Mouse (Mus musculus) cerebellum, adult 11 months (tissue): ENCODE data around the gene Otog.

Experiments
- DNase-seq: peaks from one replicate; pipeline ENCODE4 v3.0.0; 2022

The Otog gene

DNA sequence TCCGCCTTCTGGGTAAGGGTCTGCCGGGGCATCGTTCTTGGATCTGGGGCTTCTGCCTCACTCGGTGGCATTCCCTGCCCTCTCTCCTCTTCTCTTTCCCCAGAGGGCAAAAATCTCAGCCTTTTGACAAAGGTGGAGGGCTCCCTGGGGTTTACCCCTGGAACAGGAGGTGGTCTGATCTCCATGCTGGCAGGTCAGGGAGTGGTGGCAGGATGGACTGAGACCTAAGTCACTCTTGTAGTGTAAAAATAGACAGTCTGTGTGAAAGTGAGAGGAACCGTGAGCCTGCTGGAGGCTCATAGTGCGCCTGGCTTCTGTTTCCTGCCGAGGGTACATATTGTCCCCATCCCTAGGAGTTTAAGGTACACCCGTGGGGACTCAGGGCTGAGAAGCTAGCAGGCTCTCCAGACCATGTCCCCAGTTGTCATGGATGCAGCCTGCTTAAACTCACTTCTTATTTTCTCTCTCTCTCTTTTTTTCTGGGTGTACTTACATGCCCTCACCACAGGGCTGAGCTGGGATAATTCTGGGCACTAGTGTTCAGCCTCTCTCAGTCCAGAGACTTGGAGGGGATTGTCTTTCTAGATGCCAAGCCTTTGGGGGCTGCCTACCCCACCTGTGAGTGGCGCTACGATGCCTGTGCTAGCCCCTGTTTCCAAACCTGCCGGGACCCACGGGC is 44.5 kb downstream of the Otog start:
- no peak for DNase-seq

DNA sequence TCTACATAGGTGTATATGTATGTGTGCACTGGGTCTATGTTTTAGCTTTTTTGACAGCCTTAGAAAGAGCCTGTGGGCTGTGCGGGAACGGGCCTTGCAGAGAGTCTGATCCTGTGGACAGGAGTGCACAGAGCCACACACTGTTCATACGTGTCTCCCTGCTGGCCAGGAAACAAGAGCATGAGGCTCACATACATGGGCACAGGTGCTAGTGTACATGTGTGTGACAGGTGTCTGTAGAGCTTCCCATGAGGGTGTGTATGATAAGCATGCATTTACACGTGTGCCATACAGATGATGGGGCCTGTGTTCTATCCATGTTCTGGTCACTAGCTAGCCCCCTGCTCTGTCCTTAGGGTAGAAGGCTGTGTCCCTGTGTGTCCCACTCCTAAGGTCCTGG is 45.6 kb downstream of the Otog start:
- no peak for DNase-seq

DNA sequence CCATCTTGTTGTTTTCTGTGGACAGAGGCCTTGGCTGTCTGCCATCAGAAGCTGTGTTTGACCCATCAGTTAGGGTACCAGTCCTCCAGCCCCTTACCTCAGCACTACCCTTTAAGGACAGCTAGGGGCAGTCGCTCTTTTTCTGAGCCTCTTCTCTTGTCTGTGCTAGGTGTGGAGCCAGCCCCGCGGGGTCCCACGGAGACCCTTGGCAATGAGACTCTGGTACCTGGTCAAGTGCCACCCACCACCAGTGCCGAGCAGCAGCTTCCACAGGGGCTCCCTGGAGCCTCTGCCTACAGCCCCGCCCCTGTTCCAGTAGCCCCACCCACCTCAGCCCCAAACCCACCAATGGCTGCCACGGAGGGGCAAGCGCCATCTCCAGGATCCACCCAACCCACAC is 46.3 kb downstream of the Otog start:
- no peak for DNase-seq

DNA sequence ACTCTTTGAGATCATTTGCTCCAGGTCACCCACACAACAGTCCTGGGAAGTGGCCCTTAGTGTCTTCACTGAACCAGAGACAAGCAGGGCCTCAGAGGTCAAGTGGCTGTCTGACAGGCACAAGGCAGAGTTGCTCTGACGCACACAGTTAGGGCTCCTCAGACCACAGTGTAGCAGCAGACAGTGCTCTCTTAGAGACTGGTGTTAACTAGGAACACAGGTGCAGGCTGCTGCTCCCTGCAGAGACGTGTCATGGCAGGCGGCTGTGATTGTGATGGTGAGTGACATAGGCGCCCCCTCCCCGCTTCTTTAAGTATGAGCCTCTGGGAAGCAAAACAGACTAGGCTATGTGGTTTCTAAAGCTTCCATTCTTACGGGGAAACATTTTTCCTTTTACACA is 55.5 kb downstream of the Otog start:
- no peak for DNase-seq

DNA sequence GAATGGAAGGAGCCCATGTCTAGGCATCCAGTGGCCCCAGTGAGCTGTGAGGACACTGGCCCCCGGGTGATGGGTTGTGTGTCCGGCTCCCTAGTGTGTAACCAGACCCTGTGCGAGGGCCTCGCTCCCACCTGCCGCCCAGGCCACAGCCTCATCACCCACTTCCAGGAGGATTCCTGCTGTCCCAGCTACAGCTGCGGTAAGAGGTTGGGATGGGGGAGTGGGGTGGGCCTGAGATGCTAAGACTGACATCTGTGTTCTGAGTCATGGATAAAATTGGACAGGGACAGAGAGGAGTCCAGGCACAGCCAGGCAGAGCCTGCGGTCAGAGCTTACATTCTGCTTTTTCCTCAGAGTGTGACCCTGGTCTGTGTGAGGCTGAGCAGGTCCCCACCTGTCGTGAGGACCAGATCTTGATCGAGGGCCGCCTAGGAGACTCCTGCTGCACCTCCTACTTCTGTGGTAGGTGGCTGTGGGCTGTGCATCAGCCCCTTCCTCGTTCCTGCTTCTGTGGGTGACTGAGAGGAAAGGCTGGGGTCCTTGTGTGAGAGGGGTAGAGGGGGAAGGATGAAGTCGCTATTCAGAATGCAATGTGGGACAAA is 60.3 kb downstream of the Otog start:
- DNase-seq: no peak

DNA sequence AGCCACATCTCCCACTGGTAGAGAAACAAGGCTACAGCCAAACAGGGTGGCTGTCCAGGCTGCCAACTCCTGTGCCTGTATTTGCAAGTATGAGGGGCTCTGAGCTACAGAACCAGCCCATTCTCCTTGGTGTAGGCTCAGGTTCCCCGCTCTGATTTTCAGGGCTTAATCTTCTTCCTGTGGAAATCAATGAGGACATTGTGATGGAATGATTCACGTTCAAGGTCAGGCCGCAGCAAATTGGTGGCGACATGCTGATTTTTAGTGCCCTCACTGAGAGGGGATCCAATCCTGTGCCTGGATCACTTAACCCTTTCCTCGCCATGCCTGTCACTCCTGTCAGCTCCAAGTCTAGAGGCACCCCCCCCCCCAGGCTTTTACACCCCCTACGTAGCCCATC is 72.7 kb downstream of the Otog start:
- DNase-seq: no peak

DNA sequence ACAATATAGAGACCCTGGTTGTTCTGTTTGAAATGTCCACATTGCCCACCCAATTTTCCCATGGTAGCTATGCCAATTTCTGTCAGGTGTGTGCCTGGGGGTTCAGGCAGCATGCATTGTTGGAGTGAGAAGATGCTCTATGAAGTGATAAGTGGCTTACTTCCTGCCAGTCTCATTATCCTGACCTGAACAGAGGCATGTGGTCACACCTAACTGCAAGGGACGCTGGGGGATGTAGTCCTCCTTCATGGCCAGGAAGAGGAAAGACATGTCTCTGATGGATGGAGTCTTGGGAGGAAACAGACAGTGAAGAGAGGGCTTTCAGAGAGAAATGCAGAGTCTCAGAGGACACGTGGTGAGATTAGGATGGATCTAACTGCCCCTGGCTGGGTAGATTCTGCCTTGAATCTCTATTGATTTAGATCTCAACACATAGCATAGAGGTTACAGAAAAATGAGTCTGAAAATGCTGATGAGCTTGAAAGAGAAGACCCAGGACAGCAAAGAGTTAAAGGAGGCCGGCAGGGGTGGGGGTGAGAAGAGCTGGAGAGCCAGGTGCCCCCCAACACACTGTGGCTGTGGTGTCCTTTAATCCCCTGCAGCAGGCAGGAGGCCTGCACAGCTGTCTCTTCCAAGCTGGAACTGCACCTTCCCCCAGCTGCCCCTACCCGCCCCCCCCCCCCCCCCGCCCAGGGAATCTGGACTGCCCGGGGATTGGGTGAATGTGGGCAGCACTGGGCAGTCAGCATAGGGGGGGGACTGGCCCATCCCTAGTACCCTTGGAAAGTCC is 73.6 kb downstream of the Otog start:
- DNase-seq: no peak

DNA sequence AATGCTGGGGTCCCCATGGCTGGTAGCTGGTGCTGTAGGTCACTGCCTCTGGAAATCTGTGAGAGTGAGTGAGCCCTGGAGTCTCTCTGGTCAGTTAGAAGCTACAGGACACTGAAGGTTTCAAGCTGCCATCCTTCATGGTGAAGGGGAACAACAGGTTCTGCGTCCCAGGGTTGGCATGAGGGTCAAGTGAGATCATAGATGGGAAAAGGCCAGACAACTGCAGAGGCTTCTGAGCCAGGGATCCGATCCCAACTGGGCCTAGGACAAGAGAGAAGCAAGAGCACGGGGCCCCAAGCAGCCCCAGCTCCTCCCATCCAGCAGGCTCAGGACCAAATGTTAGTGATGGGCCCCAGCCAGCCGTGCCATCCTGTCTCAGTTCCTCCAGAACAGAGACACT is 74.9 kb downstream of the Otog start:
- peak; percentile 15 for DNase-seq

DNA sequence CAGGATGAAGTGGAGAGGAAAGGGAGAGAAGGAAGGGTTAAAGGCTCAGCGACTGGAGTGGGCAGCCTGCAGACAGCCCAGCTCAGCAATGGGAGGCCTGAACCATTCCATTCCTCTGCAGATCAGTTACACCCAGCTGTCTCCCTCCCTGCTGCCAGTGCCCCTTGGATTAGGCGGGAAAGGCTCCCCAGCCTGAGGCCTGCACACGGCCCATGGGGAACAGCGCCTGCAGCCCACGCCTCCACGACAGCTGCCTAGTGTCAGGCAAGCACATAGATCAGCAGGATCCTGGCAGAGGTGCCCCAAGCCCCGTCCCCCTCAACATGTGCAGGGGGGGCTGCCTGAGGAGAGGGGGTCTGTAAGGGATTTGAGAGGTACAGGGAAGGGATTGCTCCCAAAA is 76.2 kb downstream of the Otog start:
- no peak for DNase-seq

DNA sequence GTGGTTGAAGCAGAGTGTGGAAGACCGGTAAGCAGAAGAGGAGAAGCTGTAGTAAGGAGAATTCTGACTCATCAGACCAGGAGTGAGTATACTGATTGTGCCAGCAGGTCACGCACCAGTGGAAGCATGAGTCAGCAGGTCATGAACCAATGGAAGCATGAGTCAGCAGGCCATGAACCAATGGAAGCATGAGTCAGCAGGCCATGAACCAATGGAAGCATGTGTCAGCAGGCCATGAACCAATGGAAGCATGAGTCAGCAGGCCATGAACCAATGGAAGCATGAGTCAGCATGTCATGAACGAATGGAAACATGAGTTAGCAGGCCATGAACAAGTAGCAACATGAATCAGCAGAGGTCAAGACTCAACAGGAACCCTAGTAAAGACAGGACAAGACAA is 80.5 kb downstream of the Otog start:
- no peak for DNase-seq

DNA sequence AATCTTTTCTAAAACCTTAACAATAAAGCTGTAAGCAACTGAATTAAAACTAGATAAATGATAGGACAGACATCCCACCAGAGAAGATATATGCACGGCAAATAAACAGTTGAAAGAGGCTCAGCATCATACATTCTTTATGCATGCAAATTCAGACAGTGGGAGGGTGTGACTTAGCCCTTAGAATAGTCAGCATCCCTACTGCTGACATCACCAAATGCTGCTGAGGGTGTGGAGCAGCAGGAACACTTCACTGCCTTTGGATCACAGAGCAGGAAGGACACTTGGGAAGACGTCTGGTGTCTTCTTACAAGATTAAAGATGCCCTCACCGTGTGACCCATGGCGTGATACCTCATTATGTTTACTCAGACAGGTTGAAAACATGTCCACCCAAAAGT is 87.1 kb downstream of the Otog start:
- DNase-seq: no peak

DNA sequence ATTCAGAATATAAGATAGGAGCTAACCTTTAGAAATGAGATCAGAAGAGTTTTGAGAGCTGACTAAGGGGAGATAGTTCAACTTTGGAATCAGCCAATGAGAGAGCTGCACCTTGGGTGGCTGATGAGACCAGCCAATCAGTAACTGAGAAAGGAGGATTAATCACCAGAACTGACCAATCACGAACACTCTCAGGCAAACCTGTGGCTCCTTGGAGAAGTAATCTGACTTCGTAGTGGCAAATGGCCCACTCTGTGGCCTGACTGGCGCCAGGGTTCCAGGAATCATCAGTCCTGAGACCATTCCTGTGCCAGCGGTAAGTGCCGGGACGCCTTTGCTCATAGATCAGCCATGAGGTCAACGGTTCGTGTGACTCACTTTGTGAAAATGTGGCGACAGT is 96.6 kb downstream of the Otog start:
- no peak for DNase-seq

DNA sequence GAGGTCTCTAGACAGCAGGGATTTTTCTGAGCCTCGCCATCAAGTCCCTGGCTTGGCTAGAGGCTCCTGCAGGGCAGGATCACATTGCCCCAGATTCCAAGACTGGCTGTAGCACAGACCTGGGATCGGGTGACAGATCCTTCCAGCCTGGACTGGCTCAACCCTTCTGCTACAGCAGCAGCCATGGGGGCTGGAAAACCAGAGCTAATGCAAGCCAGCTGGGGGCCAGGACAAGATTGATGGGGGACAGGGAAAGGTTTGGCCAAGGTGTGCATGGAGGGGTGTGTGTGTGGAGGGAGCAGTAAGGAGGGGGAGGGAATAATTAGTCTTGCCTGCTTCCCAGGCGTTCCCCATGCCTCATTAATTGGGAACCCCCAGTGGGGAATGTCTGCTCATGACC is 99.0 kb downstream of the Otog start:
- no peak for DNase-seq

DNA sequence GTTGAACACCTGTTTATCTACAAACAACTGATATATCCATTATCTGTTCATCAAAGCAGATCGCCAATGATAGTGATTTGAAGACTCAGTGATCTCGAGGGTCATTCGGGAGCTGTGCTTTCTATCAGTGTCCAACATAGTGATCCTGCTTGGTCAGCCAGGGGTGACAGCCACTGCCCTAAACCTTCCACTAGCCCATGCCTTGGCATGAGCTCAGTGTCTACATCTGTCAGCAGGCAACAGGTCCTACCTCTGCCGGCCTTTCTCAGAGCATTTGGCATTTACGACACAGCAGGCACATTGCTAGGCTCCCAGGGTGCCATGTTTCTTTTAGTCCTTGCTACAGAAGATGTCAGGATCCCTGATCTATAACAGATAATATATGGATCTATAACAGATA is 99.5 kb downstream of the Otog start:
- no peak for DNase-seq

DNA sequence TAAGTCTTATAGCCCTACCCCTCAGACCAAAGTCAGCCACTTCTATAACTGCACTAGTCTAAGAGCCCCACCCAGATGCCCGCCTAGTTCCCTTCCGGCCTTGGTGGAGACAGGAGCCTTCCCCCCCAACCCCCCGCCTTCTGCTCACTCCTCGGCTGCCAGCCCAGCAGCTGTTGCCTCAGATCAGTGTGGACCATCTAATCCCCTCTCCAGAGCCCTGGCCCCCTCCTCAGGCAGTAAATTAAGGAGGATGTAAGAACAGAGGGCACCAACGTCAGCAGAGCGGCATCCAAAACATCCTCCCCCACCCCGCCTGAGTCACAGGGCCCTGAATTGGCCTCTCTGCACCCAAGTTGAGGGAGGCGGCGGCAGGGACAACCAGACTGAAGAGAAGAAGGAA is 100.7 kb downstream of the Otog start:
- no peak for DNase-seq

DNA sequence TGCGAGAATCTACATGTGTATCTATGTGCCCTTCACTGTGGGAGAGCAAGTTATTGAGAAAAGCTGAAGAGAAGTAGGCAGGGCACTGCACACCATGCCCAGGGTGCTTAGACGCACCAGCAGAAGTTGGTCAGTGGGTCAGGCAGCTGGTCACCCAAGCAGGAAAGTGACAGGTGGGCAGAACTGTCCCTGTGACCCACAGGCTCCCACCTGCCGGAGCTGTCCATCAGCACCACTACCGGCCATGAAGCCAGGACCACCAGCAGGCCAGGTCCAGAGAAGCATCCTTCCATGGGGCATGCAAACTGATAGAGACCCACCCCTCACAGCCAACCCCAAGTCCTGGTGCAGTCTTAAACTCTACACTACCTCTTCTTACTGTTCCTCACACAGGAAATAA is 106.9 kb downstream of the Otog start:
- DNase-seq: no peak

DNA sequence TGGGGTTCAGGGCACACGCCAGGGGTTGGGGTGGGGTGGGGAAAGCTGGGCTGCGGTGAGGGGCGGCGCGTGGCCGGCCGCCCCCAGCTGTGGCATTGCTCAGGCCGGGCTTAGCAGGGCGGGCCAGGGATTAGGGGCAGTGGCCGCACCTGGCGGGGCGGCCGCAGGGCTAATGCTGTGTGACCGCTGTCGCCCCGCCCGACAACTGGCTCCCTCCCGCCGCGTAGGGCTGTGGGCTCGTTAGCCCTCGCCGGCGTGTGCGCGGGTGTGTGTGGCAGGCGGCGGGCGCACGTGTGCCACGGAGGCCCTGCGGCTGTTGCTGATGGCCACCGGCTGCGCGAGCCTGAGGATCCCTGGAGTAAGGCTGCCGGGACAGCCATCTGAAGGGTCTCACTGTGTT is 108.0 kb downstream of the Otog start:
- DNase-seq: no peak

DNA sequence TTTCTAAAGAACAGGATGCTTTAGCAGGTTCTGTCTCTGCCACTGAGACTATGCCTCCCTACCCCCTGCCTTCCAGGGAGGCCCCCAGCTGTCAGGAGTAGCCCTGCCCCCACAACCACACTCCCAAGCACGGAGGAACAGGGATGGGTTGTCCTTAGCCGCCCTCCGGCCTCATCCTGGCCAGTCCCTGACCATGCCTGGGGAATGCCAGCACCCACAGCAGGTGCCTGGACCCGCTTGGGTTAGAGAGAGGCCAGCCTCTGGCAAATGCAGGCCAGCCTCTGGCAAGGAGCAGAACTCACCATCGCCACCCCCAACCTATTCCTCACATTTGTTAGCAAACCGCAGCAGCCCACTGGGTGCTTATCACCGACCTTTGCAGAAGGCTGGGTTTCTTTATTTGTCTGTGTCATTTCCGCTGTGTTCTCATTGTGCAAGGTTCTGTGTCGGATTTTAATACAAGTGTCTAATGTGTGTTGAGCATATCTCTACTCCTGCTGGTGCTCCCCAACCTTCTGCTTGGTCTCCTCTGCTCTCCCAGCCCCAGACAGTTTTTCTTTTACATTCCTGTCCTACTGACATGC is 109.4 kb downstream of the Otog start:
- no peak for DNase-seq

DNA sequence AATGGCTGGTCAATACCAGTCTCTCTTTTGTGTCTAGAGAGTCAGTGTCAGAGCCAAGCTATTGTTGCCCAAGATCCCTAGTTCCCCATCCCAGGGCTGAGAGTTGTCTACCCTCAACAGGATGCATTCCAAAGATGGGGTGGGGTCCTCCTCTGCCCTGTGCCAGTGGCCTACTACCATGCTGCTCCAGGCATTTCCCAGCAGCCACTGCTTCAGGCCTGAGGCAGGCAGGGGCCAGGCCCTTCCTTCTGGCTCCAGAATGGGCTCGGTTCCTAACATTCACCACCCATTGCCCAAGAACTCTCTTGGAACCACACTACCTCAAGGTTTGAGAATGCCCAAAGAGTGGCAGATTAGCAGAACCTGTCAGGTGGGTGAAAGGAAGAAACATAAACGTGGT is 112.0 kb downstream of the Otog start:
- DNase-seq: no peak

DNA sequence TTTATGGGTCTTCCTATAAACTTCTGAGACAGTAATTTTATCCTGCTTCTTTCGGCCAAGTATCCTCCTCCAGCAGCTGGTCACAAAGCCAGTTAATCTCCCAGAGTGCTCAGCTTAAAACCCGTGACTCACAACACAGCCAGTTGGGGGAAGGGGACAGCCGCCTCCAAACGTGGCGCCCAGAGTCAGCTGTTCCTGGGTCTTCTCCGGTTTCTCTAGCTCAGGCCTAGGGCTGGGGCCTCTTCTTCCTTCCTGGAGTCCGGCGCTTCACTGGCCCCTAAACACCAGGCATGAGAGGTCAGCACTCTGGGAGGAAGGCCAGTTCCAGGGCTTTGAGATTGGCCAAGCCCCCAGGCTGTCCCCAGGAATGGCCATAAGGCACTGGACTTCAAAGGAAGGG is 112.4 kb downstream of the Otog start:
- no peak for DNase-seq

DNA sequence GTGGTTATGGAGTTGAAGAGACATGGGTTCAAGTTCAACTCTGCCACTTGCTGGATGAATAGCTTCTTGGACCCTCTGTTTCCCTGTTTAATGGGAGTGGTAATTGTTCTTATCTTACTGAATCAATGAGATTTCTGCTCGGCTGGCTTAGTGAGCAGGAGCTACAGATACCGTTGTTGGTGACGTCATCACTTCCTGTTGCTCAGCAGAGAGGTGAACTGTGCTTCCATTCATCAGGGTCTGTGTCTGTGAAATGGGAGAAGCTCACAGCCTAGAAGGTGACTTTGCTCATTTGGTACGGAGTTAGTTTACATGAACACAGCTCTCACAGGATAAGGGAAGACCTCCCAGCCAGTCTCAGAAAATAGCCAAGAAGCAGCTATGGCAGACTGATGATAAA is 113.1 kb downstream of the Otog start:
- DNase-seq: no peak
